Mouse (Mus musculus): ENCODE data around the gene Pick1.

Pick1 gene

DNA sequence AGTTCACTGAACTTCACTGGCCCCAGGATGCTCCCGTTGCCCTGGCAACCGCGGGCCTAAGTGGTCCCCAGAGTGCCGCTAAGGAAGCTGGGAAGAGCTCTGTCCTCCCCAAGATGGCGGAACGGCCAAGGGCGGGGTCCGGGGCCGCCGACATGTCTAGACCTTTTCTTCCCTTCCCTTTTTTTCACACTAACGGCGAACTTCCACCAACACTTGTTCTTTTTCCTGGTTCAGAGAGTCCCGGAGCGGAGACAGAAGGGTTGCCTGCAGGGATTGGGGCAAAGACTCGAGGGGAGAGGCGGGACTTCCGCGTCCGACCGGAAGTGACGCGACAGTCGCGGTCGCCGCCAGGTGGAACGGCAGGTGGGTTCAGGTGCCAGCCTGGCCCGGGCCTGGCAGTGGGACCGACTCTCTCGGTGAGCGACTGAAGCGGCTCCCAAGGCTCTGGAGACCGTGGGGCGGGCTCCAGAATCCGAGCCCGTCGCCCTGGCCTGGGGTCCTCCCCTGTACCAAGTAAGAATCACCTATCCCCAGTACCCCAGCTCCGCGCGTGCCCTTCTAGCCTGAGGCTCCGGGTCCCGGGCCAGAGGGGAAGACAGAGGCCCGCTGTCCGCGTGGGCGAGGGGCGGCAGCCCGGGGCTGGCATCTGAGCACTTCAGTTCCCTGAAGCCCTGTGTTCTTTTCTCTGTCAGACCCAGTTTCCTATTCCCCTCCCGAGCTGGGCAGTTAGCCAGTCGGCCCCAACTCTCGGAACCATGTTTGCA lies at the start of gene Pick1, which contains the start of gene Gm49486:
TSS of gene Pick1 (plus strand) at position 116 of the 764 bp plus-strand sequence.
TSS of gene Gm49486 (plus strand) at position 334 of the 764 bp plus-strand sequence.
- peak; percentile 84 to 85 for DNase-seq (ENCODE audit: low spot score in 2 of 2)

DNA sequence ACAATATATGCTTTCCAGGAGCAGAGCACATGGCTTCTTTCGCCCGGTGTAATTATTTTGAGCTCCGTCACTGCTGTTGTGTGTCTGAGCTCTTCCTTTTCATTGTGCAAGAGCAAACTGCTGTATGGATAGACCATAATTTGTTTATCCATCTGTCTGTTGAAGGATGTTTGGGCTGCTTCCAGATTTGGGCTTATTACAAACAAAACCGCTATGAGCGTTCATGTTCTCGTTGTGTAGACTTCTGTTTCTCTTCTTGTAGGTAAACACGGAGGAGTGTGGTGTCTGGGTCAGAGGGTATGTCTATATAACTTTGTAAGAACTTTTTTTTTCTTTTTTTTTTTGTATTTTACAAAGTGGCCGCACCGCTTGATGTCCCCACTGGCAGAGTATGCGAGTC lies 43.8 kb upstream of the Pick1 start:
- no peak for DNase-seq (ENCODE audit: low spot score in 2 of 2)

DNA sequence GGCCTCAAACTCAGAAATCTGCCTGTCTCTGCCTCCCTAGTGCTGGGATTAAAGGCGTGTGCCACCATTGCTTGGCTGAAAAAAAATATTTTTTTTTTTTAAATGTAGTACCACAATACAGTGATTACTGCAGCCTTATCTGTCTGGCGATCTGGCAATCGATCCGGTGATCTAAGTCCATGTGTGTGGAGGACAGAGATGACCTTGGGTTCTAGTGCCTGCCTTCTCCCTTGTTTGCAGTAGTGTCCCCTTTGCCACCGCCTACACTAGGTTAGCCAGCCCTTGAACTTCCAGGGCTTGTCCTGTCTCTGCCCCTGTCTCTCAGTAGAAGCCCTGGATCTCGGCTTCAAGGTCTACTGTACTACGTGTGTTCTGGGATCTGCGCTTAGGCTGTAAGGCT lies 41.2 kb upstream of the Pick1 start:
- DNase-seq (ENCODE audit: low spot score in 2 of 2) = no peak

DNA sequence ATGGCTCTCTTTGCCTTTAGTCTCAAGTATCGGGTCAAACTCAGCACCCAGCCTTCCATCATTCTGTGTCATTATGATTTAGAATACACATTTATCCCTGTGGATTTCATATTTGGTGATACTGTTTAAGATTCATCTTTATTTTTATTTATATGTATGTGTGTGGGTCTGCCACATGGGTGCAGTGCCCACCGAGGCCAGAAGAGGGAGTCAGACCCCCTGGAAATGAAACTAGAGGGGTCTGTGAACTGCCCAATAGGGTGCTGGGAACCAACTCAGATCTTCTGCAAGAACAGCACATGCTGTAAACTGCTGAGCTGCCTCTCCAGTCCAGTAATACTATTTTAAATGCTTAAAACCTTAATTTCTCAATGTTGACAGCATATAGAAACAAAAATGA lies 37.5 kb upstream of the Pick1 start:
- no peak for DNase-seq (ENCODE audit: low spot score in 2 of 2)

DNA sequence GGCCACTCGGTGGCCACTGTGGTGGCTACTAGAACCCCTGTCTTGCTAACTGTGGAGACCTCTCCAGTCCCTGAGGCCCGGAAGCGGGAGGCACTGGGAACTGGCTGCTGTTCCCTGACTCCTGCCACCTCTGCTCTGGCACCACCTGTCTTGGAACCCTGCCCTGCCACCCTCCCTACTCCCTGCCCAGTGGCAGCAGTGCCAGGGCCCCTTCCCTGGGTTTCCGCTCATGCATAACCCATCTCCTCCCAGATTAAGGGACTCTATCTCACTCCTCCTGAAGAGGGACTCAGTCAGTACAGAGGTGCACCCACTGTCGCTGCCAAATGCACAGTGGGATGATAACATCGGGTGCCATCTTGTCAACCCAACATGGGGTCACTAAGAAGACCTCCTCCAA lies 36.5 kb upstream of the Pick1 start:
- no peak for DNase-seq (ENCODE audit: low spot score in 2 of 2)

DNA sequence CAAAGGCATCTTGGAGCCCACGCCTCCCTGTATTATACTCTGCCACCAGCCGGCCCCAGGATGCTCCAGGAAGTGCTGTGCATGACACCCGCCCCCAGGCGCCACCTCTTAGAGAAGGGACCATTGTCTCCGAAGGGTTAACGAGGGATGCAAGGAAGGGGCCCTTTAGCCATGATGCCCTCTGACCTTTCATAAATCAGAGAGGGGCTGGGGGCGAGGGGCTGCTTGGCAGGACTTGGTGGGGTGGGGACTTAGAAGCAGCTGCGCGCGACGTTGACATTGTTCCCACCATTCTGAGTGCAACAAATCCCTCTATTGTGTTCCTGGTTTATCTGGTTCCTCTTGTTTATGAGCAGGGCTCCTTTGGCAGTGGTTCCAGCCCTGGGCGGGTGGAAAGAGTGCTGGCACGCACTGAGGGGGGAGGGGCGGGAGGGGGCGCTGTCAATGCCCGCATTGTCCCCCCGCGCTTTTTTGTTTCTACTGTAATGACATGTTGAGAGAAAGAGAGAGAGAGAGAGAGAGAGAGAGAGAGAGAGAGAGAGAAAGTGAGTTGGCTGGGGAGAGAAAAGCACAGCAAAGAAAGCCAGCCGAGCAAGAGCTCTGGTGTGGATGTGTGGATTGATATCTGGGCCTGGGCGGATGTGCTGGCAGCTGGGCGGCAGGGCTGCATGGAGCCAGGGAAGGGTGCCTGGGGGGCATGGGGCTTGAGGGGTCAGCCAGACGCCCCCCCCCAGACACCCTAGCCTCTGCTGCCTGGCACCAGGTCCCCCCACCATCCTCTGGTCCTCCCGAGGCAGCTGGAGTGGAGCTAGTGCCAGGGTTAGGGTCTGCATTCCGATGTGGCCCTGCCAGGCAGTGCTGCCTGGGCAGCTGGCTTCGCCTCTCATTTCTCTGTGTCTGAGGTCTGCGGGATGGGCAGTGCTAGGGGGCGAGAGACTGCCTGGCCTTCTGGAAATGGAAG lies 35.8 kb upstream of the Pick1 start:
- DNase-seq (ENCODE audit: low spot score in 2 of 2) = peak; percentile 13 to 19

DNA sequence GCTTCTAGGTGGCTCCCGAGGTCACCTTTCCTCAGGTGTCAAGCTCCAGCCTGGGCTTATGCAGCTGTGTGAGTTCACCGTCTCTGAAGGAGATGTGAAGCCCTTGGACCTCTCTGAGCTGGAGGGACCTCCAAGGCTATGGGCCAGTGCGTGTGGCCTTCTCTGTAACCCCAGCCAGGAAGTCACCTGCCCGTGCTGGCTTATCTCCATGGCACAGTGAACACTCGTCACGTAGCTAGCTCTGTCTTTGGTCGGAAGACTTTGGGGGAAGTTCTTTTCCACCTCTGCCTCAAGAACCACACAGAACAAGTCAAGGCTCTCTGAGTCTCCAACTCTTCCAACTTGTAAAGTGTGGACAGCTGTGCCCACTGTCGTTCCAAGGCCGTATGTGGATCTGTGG lies 34.9 kb upstream of the Pick1 start:
- no peak for DNase-seq (ENCODE audit: low spot score in 2 of 2)

DNA sequence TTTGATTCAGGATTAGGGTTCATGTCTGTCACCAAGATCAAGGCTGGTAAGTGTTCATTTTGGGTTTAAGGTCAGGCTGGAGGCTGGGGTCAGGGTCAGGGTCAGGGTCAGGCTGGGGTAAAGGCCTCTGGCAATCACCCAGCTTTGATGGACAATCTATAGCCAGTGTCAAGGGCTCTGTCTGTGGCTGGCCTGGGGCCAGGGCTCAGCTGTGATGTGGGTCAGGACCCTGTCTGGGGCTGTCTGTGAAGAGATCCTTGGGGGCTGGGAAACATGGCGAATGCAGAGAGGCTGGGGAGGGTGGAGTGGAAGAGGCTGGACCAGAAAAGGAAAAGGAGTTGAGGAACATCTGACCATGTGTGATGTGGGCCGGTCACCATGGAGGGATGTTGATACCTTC lies 34.0 kb upstream of the Pick1 start:
- DNase-seq (ENCODE audit: low spot score in 2 of 2) = no peak

DNA sequence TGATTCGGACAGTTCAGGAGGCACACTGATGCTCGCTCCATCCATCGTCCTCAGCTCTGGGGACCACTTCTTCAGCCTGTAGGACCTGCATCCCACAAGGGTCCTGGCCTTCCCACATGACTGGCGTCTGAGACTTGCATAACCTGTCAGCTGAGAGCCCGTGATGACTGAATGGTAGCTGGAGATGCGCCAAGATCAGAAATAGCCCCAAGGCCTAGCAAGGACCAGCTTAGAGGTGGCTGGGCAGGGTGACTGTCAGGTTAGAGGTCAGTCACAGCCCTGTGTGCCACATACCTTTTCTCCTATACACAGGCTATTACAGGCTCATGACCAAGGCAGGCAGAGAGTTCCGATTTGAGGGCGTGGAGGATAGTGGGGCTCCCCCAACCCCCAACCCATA lies 33.5 kb upstream of the Pick1 start:
- DNase-seq (ENCODE audit: low spot score in 2 of 2) = peak in 1 of 2 experiments; percentile 17

DNA sequence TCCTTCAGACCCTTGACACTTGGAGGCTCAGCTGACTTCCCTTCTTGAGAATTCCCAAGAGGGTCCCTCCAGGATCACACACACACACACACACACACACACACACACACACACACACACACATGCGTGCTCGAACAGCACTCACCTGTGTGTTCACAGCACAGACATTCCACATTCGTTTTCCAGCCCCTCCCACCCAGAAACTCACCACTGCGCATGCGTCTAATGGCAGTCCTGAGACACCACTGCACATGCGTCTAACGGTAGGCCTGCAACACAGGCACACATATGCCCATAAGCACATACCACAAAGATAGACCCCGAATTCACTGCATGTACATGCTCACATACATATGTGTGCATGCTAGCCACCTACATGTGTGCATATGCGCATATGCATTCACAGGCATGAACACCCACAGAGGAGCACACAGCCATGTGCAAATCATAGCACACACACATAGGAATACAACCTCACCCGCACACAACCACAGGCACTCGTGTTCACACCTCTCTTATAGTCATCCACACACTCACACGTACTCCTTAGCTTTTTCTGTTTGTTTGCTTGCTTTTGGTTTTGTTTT lies 29.5 kb upstream of the Pick1 start:
- DNase-seq (ENCODE audit: low spot score in 2 of 2) = no peak

DNA sequence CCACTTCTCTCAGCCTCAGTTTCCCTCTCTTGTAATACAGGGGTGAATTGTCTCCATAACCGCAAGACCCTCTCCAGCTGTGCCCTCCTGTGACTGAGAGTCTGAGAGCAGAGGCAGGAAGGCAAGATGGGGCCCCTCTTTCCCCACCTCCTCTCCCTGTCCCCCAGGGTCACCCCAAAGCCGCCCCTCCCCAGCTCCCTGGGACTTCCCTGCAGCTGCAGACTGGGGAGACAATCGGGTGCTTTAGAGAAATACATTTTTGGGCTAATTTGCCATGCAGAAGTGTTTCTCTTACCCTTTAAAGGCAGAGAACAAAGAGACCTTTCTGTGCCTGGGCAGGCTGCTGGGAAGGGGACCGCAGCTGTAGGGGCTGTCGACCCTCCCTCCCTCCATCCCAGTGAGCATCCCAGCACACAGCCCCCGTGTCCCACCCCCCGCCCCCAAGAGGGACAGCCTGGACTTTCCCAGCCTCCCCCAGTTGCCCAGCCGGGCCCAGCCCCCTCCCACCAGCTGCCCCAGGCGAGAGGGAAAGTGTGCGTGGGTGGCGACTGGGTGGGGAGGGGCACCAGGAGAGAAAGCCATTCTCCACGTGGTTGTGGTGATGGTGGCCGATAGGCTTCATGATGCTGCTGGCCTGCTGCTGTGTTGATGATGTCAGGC lies 27.4 kb upstream of the Pick1 start:
- no peak for DNase-seq (ENCODE audit: low spot score in 2 of 2)

DNA sequence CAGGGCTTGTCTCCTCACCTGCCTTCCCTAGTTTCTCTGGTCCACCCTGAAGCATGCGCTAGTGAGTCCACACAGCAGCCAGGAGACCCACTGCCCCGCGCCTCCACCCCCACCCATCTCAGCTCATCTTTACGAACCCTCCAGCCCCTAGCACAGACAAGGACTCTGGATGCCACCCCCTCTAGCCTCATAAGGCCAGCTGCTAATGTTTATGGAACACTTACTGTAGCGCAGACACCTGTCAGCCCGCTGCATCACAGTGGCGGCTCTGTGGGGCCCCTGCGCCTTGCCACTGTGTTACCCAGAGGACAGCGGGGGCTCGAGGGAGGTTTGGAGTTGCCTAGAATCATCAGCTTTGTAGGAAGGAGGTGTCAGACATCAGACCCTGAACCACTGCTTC lies 26.4 kb upstream of the Pick1 start:
- DNase-seq (ENCODE audit: low spot score in 2 of 2) = no peak

DNA sequence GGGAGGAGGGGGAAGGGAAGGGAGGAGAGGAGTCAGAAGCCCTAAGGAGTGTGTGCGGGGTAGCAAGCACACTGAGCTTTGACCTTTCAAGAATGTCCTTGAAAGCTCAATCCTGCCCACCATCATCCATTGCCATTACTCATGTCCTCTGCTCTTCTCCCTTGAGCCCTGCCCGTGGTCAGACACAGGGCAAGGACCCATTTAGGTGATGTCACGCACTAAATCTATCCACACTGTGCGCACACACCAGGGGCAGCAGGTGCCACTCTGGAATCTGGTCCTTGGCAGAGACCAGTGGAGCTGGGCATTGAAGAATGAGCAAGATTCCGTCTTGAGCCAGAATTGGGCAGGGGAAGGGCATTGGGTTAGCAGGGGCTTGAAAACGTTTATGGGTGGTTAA lies 20.8 kb upstream of the Pick1 start:
- DNase-seq (ENCODE audit: low spot score in 2 of 2) = no peak

DNA sequence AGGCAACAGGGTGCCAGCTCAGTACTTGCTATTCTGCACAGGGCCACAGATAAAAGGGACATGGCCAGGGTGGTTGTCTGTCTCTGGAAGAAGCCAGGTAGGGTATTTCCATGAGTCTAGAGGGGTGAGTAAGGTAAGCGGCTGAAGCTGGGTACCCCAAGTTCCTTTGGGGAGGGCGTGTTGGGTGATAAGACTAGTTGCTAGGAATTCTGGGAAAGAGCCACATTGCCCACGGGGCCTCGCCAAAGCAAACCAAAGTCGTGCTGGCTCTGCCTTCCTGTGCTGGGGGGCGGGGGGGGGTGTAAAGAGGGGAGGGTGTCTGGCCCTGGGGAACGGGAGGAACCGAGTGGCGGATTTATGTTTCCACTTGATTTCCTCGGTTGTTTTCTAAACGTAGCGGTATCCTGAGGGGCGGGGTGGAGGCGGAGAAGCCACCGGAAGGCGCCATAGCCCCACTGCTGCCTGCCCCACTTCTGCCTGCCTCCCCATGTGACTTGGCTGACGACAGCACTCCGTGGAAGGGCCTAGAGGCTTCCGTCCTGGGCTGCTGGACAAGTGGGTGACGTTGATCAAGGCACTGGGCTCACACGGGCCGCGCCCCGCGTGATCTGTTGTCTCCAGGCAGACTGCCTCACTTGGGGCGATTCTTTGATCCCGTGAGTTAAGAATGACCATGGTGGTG lies 20.1 kb upstream of the Pick1 start:
- no peak for DNase-seq (ENCODE audit: low spot score in 2 of 2)

DNA sequence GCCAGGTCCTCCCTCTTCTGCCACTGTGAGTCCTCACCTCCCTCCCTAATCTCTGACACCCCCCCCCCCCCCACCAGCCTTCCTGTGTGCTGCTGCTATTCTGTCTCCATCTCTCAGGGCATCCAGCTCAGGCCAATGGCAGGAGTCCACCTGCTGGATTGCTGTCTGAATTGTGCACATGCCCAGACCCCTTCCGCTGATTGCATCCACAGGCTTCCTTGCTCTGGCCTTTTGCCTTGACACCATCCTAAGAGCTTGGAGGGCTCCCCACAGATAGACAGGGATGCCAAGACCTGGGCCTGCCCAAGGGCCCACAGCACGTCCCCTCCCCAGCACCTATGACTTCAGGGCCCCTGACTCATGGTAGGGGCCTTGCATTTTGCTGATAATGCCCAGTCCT lies 18.6 kb upstream of the Pick1 start:
- no peak for DNase-seq (ENCODE audit: low spot score in 2 of 2)

DNA sequence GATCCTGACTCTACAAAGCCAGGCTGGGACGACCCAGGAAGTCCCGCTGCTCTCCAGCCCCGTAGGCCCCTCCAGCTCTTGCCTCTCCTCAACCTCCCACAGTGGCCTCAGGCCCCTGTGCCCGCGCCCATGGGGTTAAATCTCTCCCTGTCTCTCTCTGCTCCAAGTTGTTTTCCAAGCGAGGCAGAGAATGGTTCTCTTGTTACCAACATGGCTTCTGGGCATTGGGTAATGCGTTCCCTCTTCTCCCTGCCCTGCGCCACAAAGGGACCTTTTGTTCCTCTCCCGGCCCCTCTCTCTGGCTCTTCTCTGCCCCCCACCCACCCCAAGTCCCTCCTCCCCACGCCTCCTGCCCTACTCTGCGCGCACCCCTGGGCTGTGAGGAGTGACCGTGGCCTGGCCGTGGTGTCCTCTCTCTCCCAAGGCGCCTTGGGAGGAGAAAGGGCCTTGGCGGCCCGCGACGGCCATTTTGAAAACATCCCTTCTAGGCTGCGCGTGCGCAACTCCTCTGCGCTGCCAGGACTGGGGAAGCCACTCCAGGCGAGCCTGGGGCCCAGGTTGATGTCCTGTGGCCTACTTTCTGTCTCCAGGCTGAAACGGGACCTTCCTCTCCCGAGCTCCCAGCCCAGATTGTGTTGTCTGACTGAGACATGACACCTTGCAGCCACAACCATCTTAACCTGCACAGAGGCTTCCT lies 16.1 kb upstream of the Pick1 start:
- DNase-seq (ENCODE audit: low spot score in 2 of 2) = no peak

DNA sequence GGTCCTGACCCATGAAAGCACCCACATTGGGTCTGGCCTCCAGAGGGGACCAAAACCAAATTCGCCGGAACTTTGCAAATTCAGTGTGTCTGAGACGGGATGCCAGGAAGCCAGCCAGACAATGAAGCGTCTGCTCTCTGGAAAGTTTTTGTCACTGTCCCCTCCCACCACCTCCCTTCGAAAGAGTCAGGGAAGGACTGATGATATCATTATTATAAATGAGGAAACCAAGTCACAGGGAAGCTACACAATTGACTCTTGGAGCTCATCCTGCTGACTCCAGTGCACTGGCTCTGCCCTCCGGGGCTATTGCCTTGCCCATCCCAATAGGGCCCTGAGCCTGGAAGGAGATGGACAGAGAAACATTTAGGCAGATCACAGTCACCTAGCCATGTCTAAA lies 15.4 kb upstream of the Pick1 start:
- DNase-seq (ENCODE audit: low spot score in 2 of 2) = no peak

DNA sequence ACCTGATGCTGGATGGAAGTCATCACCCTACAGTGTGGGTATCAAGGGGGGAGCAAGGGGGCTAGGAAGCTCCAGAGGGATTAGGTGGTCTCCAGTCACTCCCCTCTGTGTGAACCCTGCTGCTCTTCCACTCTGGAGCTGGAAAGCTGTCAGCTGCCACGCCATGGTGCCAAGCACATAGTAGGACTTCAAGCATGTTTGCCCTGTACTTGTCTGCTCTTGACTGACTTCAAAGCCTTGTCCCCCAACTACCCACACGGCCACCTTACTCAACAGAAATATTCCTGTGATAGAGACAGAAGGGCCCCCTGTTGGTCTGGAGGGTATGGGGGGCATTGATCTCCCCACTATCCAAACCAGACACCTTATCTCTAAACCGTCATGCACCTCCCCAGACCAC lies 12.8 kb upstream of the Pick1 start:
- no peak for DNase-seq (ENCODE audit: low spot score in 2 of 2)

DNA sequence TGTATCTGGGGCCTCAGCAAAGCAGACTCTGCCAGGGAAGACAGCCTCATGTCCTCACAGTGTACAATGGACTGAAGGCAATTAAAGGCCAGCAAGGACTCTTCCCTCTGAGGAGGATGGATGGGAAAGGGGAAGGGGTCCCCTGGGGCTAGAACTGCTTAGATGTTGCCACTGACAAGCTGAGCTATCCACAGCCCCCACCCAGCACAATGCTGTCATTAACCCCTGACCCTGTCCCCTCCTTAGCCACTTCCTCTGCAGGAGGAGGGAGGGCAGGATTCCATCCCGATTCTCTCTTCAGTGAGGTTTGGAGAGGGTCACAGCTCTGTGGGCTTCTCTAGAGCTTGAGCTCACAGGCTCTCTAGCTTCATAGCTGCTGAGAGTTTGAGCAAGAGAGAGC lies 9.4 kb upstream of the Pick1 start:
- no peak for DNase-seq (ENCODE audit: low spot score in 2 of 2)

DNA sequence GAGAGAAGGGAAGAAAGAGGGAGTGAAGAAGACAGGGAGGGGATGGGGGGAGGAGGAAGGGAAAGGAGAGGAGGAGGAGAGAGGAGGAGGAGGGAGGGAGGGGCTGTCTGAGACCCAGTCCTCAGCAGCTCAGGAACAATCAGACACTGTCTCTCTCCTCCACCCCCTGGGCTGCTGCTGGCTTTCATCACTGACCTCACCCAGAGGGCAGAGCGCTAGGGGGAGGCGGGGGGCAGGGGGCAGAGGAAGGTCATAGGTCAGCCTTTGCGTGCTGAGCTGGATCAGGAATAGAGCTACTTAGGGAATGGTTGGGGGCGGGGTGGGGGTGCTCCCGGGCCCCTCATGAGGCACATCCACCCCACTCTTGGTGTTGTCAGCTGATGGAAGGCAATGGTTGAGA lies 5.3 kb upstream of the Pick1 start:
- no peak for DNase-seq (ENCODE audit: low spot score in 2 of 2)

DNA sequence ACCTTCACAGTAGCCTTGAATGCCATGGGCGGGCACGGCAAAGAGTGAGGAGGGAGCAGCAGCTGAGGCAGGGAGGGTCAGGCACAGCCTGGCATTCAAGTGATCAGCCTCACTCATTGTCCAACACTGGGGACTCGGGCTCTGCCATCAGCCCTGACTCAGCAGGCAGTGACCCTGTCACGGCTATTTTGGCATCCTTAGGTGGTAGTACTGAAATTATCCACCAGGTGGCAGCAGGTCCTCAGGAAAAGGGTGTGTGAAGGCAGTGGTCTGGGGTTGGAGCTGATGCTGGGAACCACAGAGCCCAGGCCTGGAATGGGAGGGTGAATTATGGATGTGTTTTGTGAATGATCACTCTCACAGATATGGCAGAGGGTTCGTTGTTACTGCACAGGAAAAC lies 4.3 kb upstream of the Pick1 start:
- peak; percentile 82 to 83 for DNase-seq (ENCODE audit: low spot score in 2 of 2)
